Comparison of ENCODE assay signal across 10 mouse cellular contexts in genomic region chr6:29016891-29017412, GRCm38 (mm10). TPM values are rescaled to one million over a fixed set of nuclear protein-coding genes. Genes with fewer than 3 reads are reported as not detected.
A peak's percentile ranks its signal among the peaks of the same experiment; 100 is the strongest.
DNase-seq lines count a peak whose midpoint lies in the region; ATAC-seq lines count a peak whose summit lies in the region.
"Had no signal": no experiment of that assay in that cellular context is flagged by ENCODE, and none has a peak within 500 bp of the region (broad histone marks: within the 10 kb centered on the region; RNA-seq: fewer than 3 reads in every experiment).

No protein-coding gene starts in this region.

- no peaks in the 10 kb centered on the region; the same call in 1 of the 2 replicates for H3K27me3 ChIP-seq in lung, embryonic 15.5 days
- H3K27me3 ChIP-seq in hindbrain, embryonic 13.5 days: peaks cover 31% of the 10 kb centered on the region
- H3K27me3 ChIP-seq in neural tube, embryonic 14.5 days (ENCODE audit: control insufficient read depth, insufficient read depth, low read length): no peaks in the 10 kb centered on the region

- no peaks in the 10 kb centered on the region for H3K9me3 ChIP-seq in lung, embryonic 15.5 days
- H3K9me3 ChIP-seq in hindbrain, embryonic 13.5 days: no peaks in the 10 kb centered on the region
- no peaks in the 10 kb centered on the region for H3K9me3 ChIP-seq in neural tube, embryonic 14.5 days (ENCODE audit: control insufficient read depth, low read length)

- no peaks in the 10 kb centered on the region for H3K36me3 ChIP-seq in lung, embryonic 15.5 days
- no peaks in the 10 kb centered on the region for H3K36me3 ChIP-seq in hindbrain, embryonic 13.5 days
- no peaks in the 10 kb centered on the region for H3K36me3 ChIP-seq in neural tube, embryonic 14.5 days (ENCODE audit: control insufficient read depth, insufficient read depth, low read length)

- 0 out of 2 replicates have a peak overlapping the region, but pooled peaks have one; percentile 2 for H3K9ac ChIP-seq in lung, embryonic 15.5 days
- peak overlapping the region; percentile 62 for H3K9ac ChIP-seq in hindbrain, embryonic 13.5 days
- peak overlapping the region; percentile 43; the same call in 1 of the 2 replicates for H3K9ac ChIP-seq in neural tube, embryonic 14.5 days (replicated peaks; ENCODE audit: low read depth, low read length)

- intact Hi-C loops in gastrocnemius, postnatal 36 days (cut with DNase I): no loop called here

- H3K4me2 ChIP-seq in lung, embryonic 15.5 days: peak overlapping the region; percentile 46
- peak overlapping the region; percentile 62 for H3K4me2 ChIP-seq in hindbrain, embryonic 13.5 days
- peak overlapping the region; percentile 48 for H3K4me2 ChIP-seq in neural tube, embryonic 14.5 days (ENCODE audit: low read depth, low read length)

- ATAC-seq in lung, embryonic 15.5 days (ENCODE audit: borderline replicate concordance, extremely low read depth, low FRiP score, low TSS enrichment): no peak
- peak; percentile 58 for ATAC-seq in hindbrain, embryonic 13.5 days (ENCODE audit: low FRiP score)
- ATAC-seq in neural tube, embryonic 14.5 days (ENCODE audit: low read depth): peak; percentile 31
- ATAC-seq in CD4-positive, CD25-positive, alpha-beta regulatory T cell, adult 4 months: no peak

- no peak overlapping the region for H3K27ac ChIP-seq in lung, embryonic 15.5 days
- H3K27ac ChIP-seq in hindbrain, embryonic 13.5 days: peak overlapping the region; percentile 48
- H3K27ac ChIP-seq in neural tube, embryonic 14.5 days (ENCODE audit: low read depth, low read length): no peak overlapping the region

- WGBS in lung, embryonic 15.5 days: 2% methylated on average over 16 of the region's 16 CpGs
- WGBS in hindbrain, embryonic 13.5 days: under 1% methylated on average over 16 of the region's 16 CpGs
- WGBS in neural tube, embryonic 14.5 days: 1% methylated on average over 16 of the region's 16 CpGs

- no peak for DNase-seq in lung, postnatal 25 days (ENCODE audit: low spot score)
- DNase-seq in embryo, embryonic 10.5 days (ENCODE audit: low spot score): peak; percentile 40
- DNase-seq in spleen, postnatal 4 days (ENCODE audit: low spot score in 2 of 2): no peak
- DNase-seq in gastrocnemius, postnatal 36 days: no peak
- DNase-seq: adrenal gland, adult 2 months had no signal

- H3K4me1 ChIP-seq in lung, embryonic 15.5 days: peaks cover 10% of the 10 kb centered on the region; the same call in 1 of the 2 replicates
- H3K4me1 ChIP-seq in hindbrain, embryonic 13.5 days (replicated peaks): peaks cover 14% of the 10 kb centered on the region
- H3K4me1 ChIP-seq in neural tube, embryonic 14.5 days (ENCODE audit: control insufficient read depth, insufficient read depth, low read length): peaks cover 5% of the 10 kb centered on the region; the same call in 1 of the 2 replicates

- H3K4me3 ChIP-seq in lung, embryonic 15.5 days: no peak overlapping the region; the same call in 1 of the 2 replicates
- H3K4me3 ChIP-seq in hindbrain, embryonic 13.5 days: peak overlapping the region; percentile 32
- H3K4me3 ChIP-seq in neural tube, embryonic 14.5 days (ENCODE audit: low read depth, low read length): peak overlapping the region; percentile 20

RNA-seq across cellular contexts. Expression of gene Lep, which starts 43.1 kb away (rescaled TPM):
- not detected in 2 replicates for polyA plus RNA-seq in lung, embryonic 15.5 days (2015; fragmentation: Nextera tagmentation; extraction: Ambion mirVana)
- polyA plus RNA-seq in hindbrain, embryonic 13.5 days (2015; fragmentation: Nextera tagmentation; extraction: Ambion mirVana): not detected in 2 replicates
- 0.05 TPM in 1 of 2 replicates, not detected in the other for polyA plus RNA-seq in neural tube, embryonic 14.5 days (2014; fragmentation: Nextera tagmentation; extraction: Ambion mirVana)
- not detected for polyA plus RNA-seq in CD4-positive, CD25-positive, alpha-beta regulatory T cell, adult 4 months (2017; shearing (Covaris generic))
- under 1 TPM; 0.39 to 0.66 TPM for total RNA-seq in gastrocnemius, postnatal 36 days (2021)
- total RNA-seq: left cerebral cortex, postnatal 14 days had no signal

Comparison
In these comparisons a context has a peak if more than half of its experiments do, and no peak if none do; other contexts are left out.
1. ATAC-seq: peak in hindbrain, embryonic 13.5 days (single experiment) and neural tube, embryonic 14.5 days (single experiment); none in lung, embryonic 15.5 days (single experiment) and CD4-positive, CD25-positive, alpha-beta regulatory T cell, adult 4 months (single experiment).
2. H3K9ac ChIP-seq: peak in every context shown above with its lines; median percentile 62 in hindbrain, embryonic 13.5 days; 43 in neural tube, embryonic 14.5 days; 2 in lung, embryonic 15.5 days.
3. Peak in every context shown above with its lines, with median percentiles within 50 percentile points of each other: H3K4me2 ChIP-seq.